Mouse (Mus musculus): ENCODE measurements at regions not wholly inside any gene's neighbourhood (a gene's known extent, or its start where the extent isn't known, plus 50 kb on each side); places are given as distances from the start of the nearest gene placed in this dataset.

DNA sequence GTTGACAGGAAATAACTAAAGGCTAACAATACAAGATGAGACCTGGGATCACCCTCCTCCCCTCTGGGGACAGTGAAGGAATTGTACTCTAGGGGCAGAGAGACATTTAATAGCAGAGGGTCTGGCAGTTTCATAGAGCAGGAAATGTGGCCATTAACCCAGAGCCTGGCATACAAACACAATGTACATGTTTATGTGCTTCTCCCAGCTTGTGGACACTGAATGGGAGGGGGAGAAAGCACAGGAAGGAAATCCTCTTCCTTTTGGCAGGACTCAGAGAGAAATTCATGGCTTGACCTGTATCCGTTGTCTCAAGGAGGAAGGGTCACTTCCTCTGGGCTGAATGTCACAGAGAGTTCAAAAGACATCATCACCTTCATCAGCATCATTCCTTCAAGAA lies 594.5 kb upstream of the A1bg start:
- 63% methylated on average over 1 of the region's 1 CpGs for WGBS
- no peaks in the 10 kb centered on the region for H3K4me1 ChIP-seq
- H3K27me3 ChIP-seq (ENCODE audit: low read depth, poor library complexity, severe bottlenecking), result no peaks in the 10 kb centered on the region
- H3K9me3 ChIP-seq (replicated peaks), result no peaks in the 10 kb centered on the region
- DNase-seq (ENCODE audit: low spot score), result no peak
- no peak overlapping the region for H3K4me3 ChIP-seq
- H3K27ac ChIP-seq (replicated peaks), result no peak overlapping the region
- no peaks in the 10 kb centered on the region for H3K36me3 ChIP-seq

- WGBS, result 95% methylated on average over 1 of the region's 1 CpGs
- Histone ChIP-seq H3K9me3 (replicated peaks) (no peaks in the 10 kb centered on the region), H3K27me3 (ENCODE audit: low read depth, poor library complexity, severe bottlenecking) (no peaks in the 10 kb centered on the region), H3K36me3 (no peaks in the 10 kb centered on the region), H3K4me1 (no peaks in the 10 kb centered on the region), H3K4me3 (no peak overlapping the region), H3K27ac (replicated peaks) (no peak overlapping the region)
- DNase-seq (ENCODE audit: low spot score), result no peak
Observed at GRCm38 (mm10) chr15:61514324-61514723, 591.5 kb upstream of the A1bg start.

DNA sequence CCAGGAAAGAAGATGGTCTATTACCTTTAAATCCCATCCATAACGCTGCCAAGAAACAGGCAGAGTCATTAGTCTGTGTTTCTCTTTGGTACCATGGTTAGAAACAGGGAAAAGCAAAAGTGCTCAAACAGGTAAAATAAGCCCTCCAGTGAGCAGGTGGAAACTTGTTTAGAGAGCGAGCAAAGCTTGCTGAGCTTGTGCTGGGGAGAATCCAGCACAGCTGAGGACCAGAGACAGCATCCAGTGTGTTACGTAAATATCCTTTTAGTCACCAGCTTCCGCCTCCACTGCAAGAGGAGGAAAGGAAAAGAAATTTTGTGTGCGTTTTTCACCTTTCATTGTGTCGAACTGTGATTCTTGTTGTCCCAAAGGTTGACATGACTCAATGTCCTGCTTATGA lies 586.0 kb upstream of the A1bg start:
- H3K9me3 ChIP-seq (replicated peaks), result no peaks in the 10 kb centered on the region
- no peak for DNase-seq (ENCODE audit: low spot score)
- no peak overlapping the region for H3K4me3 ChIP-seq
- 90% methylated on average over 6 of the region's 6 CpGs for WGBS
- H3K36me3 ChIP-seq, result no peaks in the 10 kb centered on the region
- no peaks in the 10 kb centered on the region for H3K27me3 ChIP-seq (ENCODE audit: low read depth, poor library complexity, severe bottlenecking)
- H3K4me1 ChIP-seq, result no peaks in the 10 kb centered on the region
- H3K27ac ChIP-seq (replicated peaks), result no peak overlapping the region

- H3K9me3 ChIP-seq (replicated peaks), result no peaks in the 10 kb centered on the region
- H3K36me3 ChIP-seq, result no peaks in the 10 kb centered on the region
- no peaks in the 10 kb centered on the region for H3K27me3 ChIP-seq (ENCODE audit: low read depth, poor library complexity, severe bottlenecking)
- no peak overlapping the region for H3K27ac ChIP-seq (replicated peaks)
- H3K4me1 ChIP-seq, result no peaks in the 10 kb centered on the region
- DNase-seq (ENCODE audit: low spot score), result no peak
- H3K4me3 ChIP-seq, result no peak overlapping the region
- WGBS, result 90% methylated on average over 6 of the region's 6 CpGs
Observed at GRCm38 (mm10) chr15:61506361-61506897, 583.6 kb upstream of the A1bg start.

DNA sequence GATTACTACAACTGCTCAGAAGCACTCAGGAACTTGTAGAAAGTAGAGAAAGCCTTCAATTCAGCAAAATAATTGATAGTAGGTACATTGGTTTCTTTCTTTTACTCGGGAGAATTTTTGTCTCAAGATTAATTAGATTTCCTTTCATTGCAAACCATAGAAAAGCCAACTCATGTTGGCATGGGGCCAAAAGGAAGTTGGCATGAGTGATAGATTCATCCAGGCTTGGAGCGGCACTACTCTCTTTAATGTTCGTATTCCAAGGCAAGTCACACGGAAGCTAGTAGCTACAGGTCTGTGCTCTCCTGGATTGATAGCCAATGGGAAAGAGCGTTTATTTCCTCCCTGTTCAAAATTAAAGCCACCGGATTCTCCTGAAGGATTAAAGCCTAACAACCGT lies 580.6 kb upstream of the A1bg start:
- H3K27me3 ChIP-seq (ENCODE audit: low read depth, poor library complexity, severe bottlenecking), result no peaks in the 10 kb centered on the region
- WGBS, result 90% methylated on average over 7 of the region's 7 CpGs
- no peak for DNase-seq (ENCODE audit: low spot score)
- no peaks in the 10 kb centered on the region for H3K36me3 ChIP-seq
- H3K4me1 ChIP-seq, result no peaks in the 10 kb centered on the region
- no peaks in the 10 kb centered on the region for H3K9me3 ChIP-seq (replicated peaks)
- no peak overlapping the region for H3K27ac ChIP-seq (replicated peaks)
- H3K4me3 ChIP-seq, result no peak overlapping the region

- Histone ChIP-seq H3K36me3 (no peaks in the 10 kb centered on the region), H3K27ac (replicated peaks) (no peak overlapping the region), H3K4me3 (no peak overlapping the region), H3K4me1 (no peaks in the 10 kb centered on the region), H3K27me3 (ENCODE audit: low read depth, poor library complexity, severe bottlenecking) (no peaks in the 10 kb centered on the region), H3K9me3 (replicated peaks) (no peaks in the 10 kb centered on the region)
- DNase-seq (ENCODE audit: low spot score), result no peak
- WGBS, result 86% methylated on average over 4 of the region's 4 CpGs
Observed at GRCm38 (mm10) chr15:61489731-61490130, 566.9 kb upstream of the A1bg start.

GRCm38 (mm10) chr15:61481861-61482260 lies 559.0 kb upstream of the A1bg start:
- Histone ChIP-seq H3K4me3 (no peak overlapping the region), H3K4me1 (no peaks in the 10 kb centered on the region), H3K27me3 (ENCODE audit: low read depth, poor library complexity, severe bottlenecking) (no peaks in the 10 kb centered on the region), H3K9me3 (replicated peaks) (no peaks in the 10 kb centered on the region), H3K36me3 (no peaks in the 10 kb centered on the region), H3K27ac (replicated peaks) (no peak overlapping the region)
- DNase-seq (ENCODE audit: low spot score), result no peak
- WGBS, result 83% methylated on average over 7 of the region's 7 CpGs

DNA sequence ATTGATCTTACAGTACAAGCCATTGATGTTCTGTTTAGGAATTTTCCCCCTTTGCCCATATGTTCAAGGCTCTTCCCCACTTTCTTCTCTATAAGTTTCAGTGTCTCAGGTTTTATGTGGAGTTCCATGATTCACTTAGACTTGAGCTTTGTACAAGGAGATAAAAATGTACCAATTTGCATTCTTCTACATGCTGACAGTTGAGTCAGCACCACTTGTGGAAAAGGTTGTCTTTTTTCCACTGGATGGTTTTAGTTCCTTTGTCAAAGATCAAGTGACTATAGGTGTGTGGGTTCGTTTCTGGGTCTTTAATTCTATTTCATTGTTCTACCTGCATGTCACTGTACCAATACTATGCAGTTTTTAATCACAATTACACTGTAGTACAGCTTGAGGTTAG lies 551.1 kb upstream of the A1bg start:
- Histone ChIP-seq H3K9me3 (replicated peaks) (no peaks in the 10 kb centered on the region), H3K4me1 (no peaks in the 10 kb centered on the region), H3K27me3 (ENCODE audit: low read depth, poor library complexity, severe bottlenecking) (no peaks in the 10 kb centered on the region), H3K4me3 (no peak overlapping the region), H3K27ac (replicated peaks) (no peak overlapping the region), H3K36me3 (no peaks in the 10 kb centered on the region)
- DNase-seq (ENCODE audit: low spot score), result no peak
- WGBS, result 63% methylated on average over 1 of the region's 1 CpGs

DNA sequence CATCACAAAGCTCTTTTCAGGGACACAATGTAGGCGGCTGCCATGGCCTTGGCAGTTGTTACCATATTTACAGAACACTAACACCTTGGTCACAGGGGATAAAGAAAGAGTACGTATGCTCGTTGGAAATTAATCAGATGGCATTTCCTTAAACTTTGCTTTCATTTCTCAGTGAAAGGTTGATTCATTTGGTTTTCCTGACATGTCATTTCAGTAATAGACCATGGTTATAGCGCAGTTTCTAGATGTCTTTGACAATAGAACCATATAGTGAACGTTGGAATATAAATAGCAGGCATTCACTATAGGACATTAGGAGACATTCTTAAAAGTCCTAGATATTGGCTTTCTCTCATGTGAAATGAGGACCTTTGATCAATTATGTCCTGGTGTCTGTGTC lies 532.2 kb upstream of the A1bg start:
- Histone ChIP-seq H3K9me3 (replicated peaks) (no peaks in the 10 kb centered on the region), H3K4me3 (no peak overlapping the region), H3K4me1 (peaks cover 4% of the 10 kb centered on the region; the same call in 1 of the 2 replicates), H3K27me3 (ENCODE audit: low read depth, poor library complexity, severe bottlenecking) (no peaks in the 10 kb centered on the region), H3K27ac (replicated peaks) (no peak overlapping the region), H3K36me3 (no peaks in the 10 kb centered on the region)
- DNase-seq (ENCODE audit: low spot score), result no peak
- WGBS, result 92% methylated on average over 5 of the region's 5 CpGs

DNA sequence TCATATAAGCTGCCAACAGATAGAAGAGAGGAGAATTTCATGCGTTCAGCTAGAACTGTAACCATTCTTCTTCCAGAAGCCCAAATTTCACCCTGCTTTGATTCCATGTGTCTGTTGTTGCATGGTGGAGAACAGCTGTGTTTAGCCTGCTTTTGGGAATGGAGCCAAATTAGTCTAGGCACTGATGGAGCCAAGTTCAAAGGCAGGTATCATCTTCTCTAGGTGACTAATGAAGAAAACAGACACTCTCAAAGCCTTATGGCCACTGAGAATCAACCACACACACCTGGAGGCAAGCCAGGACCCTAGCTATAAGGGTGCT lies 531.5 kb upstream of the A1bg start:
- 95% methylated on average over 1 of the region's 1 CpGs for WGBS
- no peak overlapping the region for H3K4me3 ChIP-seq
- no peak for DNase-seq (ENCODE audit: low spot score)

GRCm38 (mm10) chr15:61453656-61454349 lies 531.0 kb upstream of the A1bg start:
- Histone ChIP-seq H3K36me3 (no peaks in the 10 kb centered on the region), H3K9me3 (replicated peaks) (no peaks in the 10 kb centered on the region), H3K4me1 (peaks cover 4% of the 10 kb centered on the region; the same call in 1 of the 2 replicates), H3K27ac (replicated peaks) (no peak overlapping the region), H3K4me3 (no peak overlapping the region), H3K27me3 (ENCODE audit: low read depth, poor library complexity, severe bottlenecking) (no peaks in the 10 kb centered on the region)
- no peak for DNase-seq (ENCODE audit: low spot score)
- 85% methylated on average over 5 of the region's 5 CpGs for WGBS

More for the DNA sequence above, 531.5 kb upstream of the A1bg start:
- H3K9me3 ChIP-seq (replicated peaks), result no peaks in the 10 kb centered on the region
- peaks cover 4% of the 10 kb centered on the region; the same call in 1 of the 2 replicates for H3K4me1 ChIP-seq
- no peaks in the 10 kb centered on the region for H3K36me3 ChIP-seq
- no peak overlapping the region for H3K27ac ChIP-seq (replicated peaks)
- H3K27me3 ChIP-seq (ENCODE audit: low read depth, poor library complexity, severe bottlenecking), result no peaks in the 10 kb centered on the region

DNA sequence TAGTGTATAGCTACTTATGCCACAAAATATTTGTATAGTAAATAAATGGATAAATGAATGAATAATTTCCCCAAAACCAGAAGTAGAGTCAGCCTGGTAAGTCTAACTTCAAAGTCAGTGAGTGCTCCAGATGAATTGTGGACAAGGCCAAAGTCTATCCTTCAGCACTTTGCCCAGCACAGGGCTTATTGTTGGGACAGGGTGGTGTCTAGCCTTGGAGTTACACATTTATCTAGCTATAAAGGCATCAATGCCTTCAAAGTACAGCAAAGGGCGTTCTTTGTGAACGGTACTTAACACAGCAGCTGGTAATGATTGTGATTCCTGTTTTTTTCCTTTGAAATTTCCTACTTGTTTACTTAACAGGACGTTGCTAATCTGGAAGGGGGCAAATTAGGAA lies 527.4 kb upstream of the A1bg start:
- Histone ChIP-seq H3K9me3 (replicated peaks) (no peaks in the 10 kb centered on the region), H3K4me1 (peaks cover 4% of the 10 kb centered on the region; the same call in 1 of the 2 replicates), H3K27me3 (ENCODE audit: low read depth, poor library complexity, severe bottlenecking) (no peaks in the 10 kb centered on the region), H3K4me3 (no peak overlapping the region), H3K27ac (replicated peaks) (no peak overlapping the region), H3K36me3 (no peaks in the 10 kb centered on the region)
- 46% methylated on average over 3 of the region's 3 CpGs for WGBS
- no peak for DNase-seq (ENCODE audit: low spot score)

DNA sequence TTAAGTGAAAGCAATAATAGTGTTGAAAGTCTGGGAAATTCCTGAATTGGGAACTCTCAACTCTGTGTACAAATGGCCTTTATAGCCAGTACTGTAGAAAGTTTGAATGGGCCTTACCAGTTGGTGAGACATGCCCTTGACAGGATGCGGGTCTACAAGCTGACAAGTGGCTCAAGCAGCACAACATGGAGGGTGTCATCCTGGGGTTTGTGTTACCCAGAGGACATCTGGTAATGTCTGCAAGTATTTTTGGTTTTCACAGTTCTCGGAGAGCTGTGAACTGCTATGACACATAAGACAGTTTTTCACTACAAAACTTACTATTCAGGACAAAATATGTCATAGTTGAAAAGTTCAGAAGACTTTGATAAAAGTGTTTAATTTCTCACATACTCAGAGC lies 525.7 kb upstream of the A1bg start:
- 91% methylated on average over 2 of the region's 2 CpGs for WGBS
- Histone ChIP-seq H3K27me3 (ENCODE audit: low read depth, poor library complexity, severe bottlenecking) (no peaks in the 10 kb centered on the region), H3K4me1 (peaks cover 4% of the 10 kb centered on the region; the same call in 1 of the 2 replicates), H3K4me3 (no peak overlapping the region), H3K36me3 (no peaks in the 10 kb centered on the region), H3K9me3 (replicated peaks) (no peaks in the 10 kb centered on the region), H3K27ac (replicated peaks) (no peak overlapping the region)
- no peak for DNase-seq (ENCODE audit: low spot score)
